Mouse (Mus musculus) forebrain, embryonic 13.5 days (tissue): ENCODE results near the gene Gng10. TPM values are rescaled to one million over a fixed set of nuclear protein-coding genes. Genes with fewer than 3 reads are reported as not detected.

Source experiments
- ATAC-seq: fragments of 200-750 bp; cut with Nextera tagmentation; 2 replicates; pipeline ENCODE4 v1.8.0; 2017
- H3K27ac ChIP-seq: fragments of 300-500 bp; sonication (generic); 2 replicates; pipeline ENCODE4 v1.5.1; 2015; ENCODE audit warnings: inconsistent platforms, mild to moderate bottlenecking, moderate library complexity
- H3K27me3 ChIP-seq: fragments of 300-500 bp; sonication (generic); 2 replicates; pipeline ENCODE4 v1.6.1; 2015; ENCODE audit warnings: mild to moderate bottlenecking, inconsistent platforms
- H3K36me3 ChIP-seq: fragments of 300-500 bp; sonication (generic); 2 replicates; pipeline ENCODE4 v1.6.1; 2015; ENCODE audit warnings: mild to moderate bottlenecking, inconsistent platforms; ENCODE audit not compliant: poor library complexity, severe bottlenecking
- H3K4me1 ChIP-seq: fragments of 300-500 bp; sonication (generic); 2 replicates; pipeline ENCODE4 v1.6.1; 2015; ENCODE audit warnings: inconsistent platforms
- H3K4me2 ChIP-seq: fragments of 300-500 bp; sonication (generic); 2 replicates; pipeline ENCODE4 v1.6.1; 2015; ENCODE audit warnings: inconsistent platforms, mild to moderate bottlenecking, moderate library complexity
- H3K4me3 ChIP-seq: fragments of 300-500 bp; sonication (generic); 2 replicates; pipeline ENCODE4 v1.5.1; 2015; ENCODE audit warnings: mild to moderate bottlenecking, inconsistent platforms
- H3K9ac ChIP-seq: fragments of 300-500 bp; sonication (generic); 2 replicates; pipeline ENCODE4 v1.6.1; 2015; ENCODE audit warnings: mild to moderate bottlenecking, inconsistent platforms
- H3K9me3 ChIP-seq: fragments of 300-500 bp; sonication (generic); replicated peaks from 2 replicates; pipeline ENCODE4 v1.6.1; 2016; ENCODE audit warnings: inconsistent platforms
- WGBS: fragments of 180-500 bp; shearing (Covaris S2); methylation state at CpG from one replicate; pipeline ENCODE4 v1.1.7; 2015; 5-methylcytosine and 5-hydroxymethylcytosine counted together
- polyA plus RNA-seq: library from polyadenylated mRNA; unstranded; fragments of >200 nt; fragmentation: Nextera tagmentation; extraction: Ambion mirVana; gene quantifications from 2 replicates; pipeline ENCODE4 v1.2.1, GENCODE M21; 2015

Gene Gng10
- polyA plus RNA-seq, 1 experiment from 2014 or later: 156 TPM

DNA sequence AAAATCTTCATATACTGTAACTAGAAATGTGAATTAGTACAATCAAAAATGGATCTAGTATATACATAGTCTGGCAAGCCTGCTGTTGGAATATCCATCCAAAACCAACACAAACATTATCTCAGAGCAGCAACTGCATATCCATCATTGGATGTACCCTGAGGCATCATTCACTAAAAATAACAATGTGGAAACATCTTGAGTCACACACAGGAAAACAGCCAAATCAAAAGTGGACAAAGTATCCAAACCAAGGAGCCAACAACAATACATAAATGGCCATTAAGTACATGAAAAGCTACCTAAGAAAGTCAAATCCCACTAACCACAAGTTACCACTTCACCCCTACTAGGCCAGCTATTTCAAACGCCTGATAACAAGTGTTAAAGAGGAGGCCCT, 54.5 kb downstream of the Gng10 start:
- H3K27ac ChIP-seq: no peak overlapping the region
- H3K36me3 ChIP-seq: no peaks in the 10 kb centered on the region
- no peaks in the 10 kb centered on the region for H3K9me3 ChIP-seq
- no peaks in the 10 kb centered on the region for H3K4me1 ChIP-seq
- WGBS: 50% methylated on average over 1 of the region's 1 CpGs
- H3K4me3 ChIP-seq: no peak overlapping the region
- H3K9ac ChIP-seq: no peak overlapping the region
- no peaks in the 10 kb centered on the region for H3K27me3 ChIP-seq
- no peak overlapping the region for H3K4me2 ChIP-seq
- no peak for ATAC-seq

Other genes with a start within 250 kb of the Gng10 start
- gene Olfr267, start 247.4 kb upstream of the Gng10 start, polyA plus RNA-seq: 0.09 TPM in 1 of 2 replicates, not detected in the other
- 24.7 and 27.7 TPM in 2 replicates for gene Ecpas, start 122.3 kb upstream of the Gng10 start, polyA plus RNA-seq
- gene Zkscan16, start 91.5 kb upstream of the Gng10 start, polyA plus RNA-seq: 0.34 and 0.55 TPM in 2 replicates
- 6.3 and 6.8 TPM in 2 replicates for gene Ptgr1, start 48.0 kb upstream of the Gng10 start, polyA plus RNA-seq
- gene Dnajc25, start 40.0 kb upstream of the Gng10 start, polyA plus RNA-seq: 4.2 and 5.9 TPM in 2 replicates
- gene Gm20503, start 31.9 kb upstream of the Gng10 start, polyA plus RNA-seq: 7.7 and 8.7 TPM in 2 replicates
- gene AI481877, start 103.9 kb downstream of the Gng10 start, polyA plus RNA-seq: not detected in 2 replicates
- 17.1 and 18.1 TPM in 2 replicates for gene Ugcg, start 154.2 kb downstream of the Gng10 start, polyA plus RNA-seq